Mouse (Mus musculus) lung, adult 2 months (tissue): ENCODE results near the gene Cry2.

Experiments
- CTCF ChIP-seq: fragments of 200-500 bp; IDR thresholded peaks from 2 replicates; pipeline ENCODE4 v1.5.1; 2011; ENCODE audit warnings: mild to moderate bottlenecking, low read length, control low read depth; ENCODE audit not compliant: insufficient read depth
- POLR2A ChIP-seq: fragments of 200-500 bp; IDR thresholded peaks from 2 replicates; pipeline ENCODE4 v1.6.1; 2011; ENCODE audit warnings: low read depth, mild to moderate bottlenecking, control low read depth, low read length, borderline replicate concordance; ENCODE audit errors: extremely low read depth

- TF ChIP-seq CTCF (no peak), POLR2A (no peak)
These were observed 41.9 kb upstream of the Cry2 start for GRCm38 (mm10) chr2:92475711-92476110.
